Mouse (Mus musculus) erythroblast, embryonic 14.5 days (primary cell): ENCODE data around the gene Slamf6. TPM values are rescaled to one million over a fixed set of nuclear protein-coding genes. Genes with fewer than 3 reads are reported as not detected.

Source experiments
- H3K27me3 ChIP-seq: 2 replicates; pipeline ENCODE4 v1.6.1; 2012; ENCODE audit warnings: inconsistent platforms; ENCODE audit not compliant: control insufficient read depth
- H3K36me3 ChIP-seq: 2 replicates; pipeline ENCODE4 v1.6.1; 2012; ENCODE audit warnings: mild to moderate bottlenecking, inconsistent platforms; ENCODE audit not compliant: control insufficient read depth
- H3K4me1 ChIP-seq: 2 replicates; pipeline ENCODE4 v1.6.1; 2012; ENCODE audit warnings: inconsistent platforms; ENCODE audit not compliant: control insufficient read depth
- H3K4me3 ChIP-seq: replicated peaks from 2 replicates; pipeline ENCODE3; 2012; ENCODE audit warnings: moderate library complexity, mild to moderate bottlenecking, inconsistent platforms
- H3K9me3 ChIP-seq: 2 replicates; pipeline ENCODE4 v1.6.1; 2012; ENCODE audit warnings: low read length, inconsistent platforms, mixed read lengths; ENCODE audit not compliant: control insufficient read depth
- GATA1 ChIP-seq: IDR thresholded peaks from 2 replicates; pipeline ENCODE4 v1.6.1; 2012; ENCODE audit warnings: low read length, inconsistent platforms, mixed read lengths
- TAL1 ChIP-seq: IDR thresholded peaks from 3 replicates; pipeline ENCODE4 v1.6.1; 2012; ENCODE audit warnings: low read length, inconsistent platforms, mixed read lengths
- polyA plus RNA-seq: library from polyadenylated mRNA; stranded (reverse); fragments of >175 nt; gene quantifications from 2 replicates; pipeline ENCODE4 v1.2.3, GENCODE M21; 2012

The Slamf6 gene
- polyA plus RNA-seq, 1 experiment, result 0.01 TPM

DNA sequence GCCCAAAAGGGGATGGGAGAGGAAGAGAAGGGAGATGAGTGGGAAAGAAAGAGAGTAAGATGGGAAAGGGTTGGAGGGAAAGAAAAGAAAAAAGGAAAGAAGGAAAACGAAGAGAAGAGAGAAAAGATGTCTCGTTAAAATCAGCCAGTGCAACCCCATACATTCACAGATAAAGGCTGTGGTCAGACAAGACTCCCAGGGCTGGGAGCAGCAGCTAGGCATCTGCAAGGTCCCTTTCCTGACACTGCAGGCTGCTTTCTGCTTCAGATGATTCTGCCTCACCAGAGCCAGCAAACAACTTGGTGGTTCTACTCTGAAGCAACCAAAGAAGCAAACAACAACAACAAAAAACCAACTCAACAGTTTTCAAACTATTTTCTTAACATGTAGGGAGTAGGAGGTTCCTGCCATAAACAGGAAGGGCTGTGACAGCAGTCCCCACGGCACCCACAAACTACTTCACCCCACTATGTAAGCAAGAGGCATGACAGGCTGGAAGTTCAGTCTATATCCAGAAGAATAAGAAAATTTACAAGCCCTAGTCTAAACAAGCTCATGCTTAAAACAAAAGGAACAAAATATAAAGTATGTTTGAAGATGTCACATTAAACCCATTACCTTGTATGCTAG is 66.2 kb downstream of the Slamf6 start:
- no peak overlapping the region for H3K4me3 ChIP-seq
- H3K36me3 ChIP-seq, result no peaks in the 10 kb centered on the region
- H3K27me3 ChIP-seq, result no peaks in the 10 kb centered on the region
- TF ChIP-seq GATA1 (no peak), TAL1 (no peak)
- no peaks in the 10 kb centered on the region for H3K4me1 ChIP-seq
- no peaks in the 10 kb centered on the region for H3K9me3 ChIP-seq

DNA sequence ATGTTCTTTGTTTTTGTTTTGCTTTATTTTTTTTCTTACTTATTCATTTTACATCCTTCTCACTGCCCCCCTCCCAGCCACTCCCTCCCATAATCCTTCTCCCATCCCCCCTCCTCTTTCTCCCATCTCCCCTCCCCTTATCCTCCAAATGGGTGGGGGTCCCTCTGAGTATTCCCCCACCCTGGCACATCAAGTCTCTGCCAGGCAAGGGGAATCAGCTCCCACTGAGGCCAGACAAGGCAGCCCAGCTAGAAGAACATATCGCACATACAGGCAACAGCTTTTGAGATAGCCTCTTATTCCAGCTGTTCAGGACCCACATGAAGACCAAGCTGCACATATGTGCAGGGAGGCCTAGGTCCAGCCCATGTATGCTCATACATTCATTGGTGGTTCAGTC is 66.8 kb downstream of the Slamf6 start:
- Histone ChIP-seq H3K4me1 (no peaks in the 10 kb centered on the region), H3K27me3 (no peaks in the 10 kb centered on the region), H3K9me3 (no peaks in the 10 kb centered on the region), H3K36me3 (no peaks in the 10 kb centered on the region), H3K4me3 (no peak overlapping the region)
- TF ChIP-seq GATA1 (no peak), TAL1 (no peak)

DNA sequence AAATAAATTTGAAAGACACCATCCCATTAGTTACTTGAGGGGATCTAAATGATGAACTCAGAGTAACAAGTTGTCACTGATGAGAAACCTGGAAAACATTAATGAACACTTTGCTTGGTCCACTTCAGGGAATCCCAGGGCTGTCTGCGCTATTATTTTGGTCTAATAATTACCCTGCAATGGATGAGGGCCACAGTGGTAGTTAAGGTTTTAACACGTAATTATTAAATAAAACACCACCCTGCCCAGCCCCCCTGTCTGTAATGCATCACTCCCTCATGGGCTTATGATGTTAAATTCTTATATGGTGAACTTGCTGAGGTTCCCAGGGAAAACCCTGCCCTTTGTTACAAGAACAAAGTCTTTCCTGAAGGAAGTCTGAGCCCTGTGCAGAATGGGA is 74.6 kb downstream of the Slamf6 start:
- TF ChIP-seq GATA1 (no peak), TAL1 (no peak)
- no peaks in the 10 kb centered on the region for H3K27me3 ChIP-seq
- no peaks in the 10 kb centered on the region for H3K4me1 ChIP-seq
- H3K4me3 ChIP-seq, result no peak overlapping the region
- H3K36me3 ChIP-seq, result no peaks in the 10 kb centered on the region
- no peaks in the 10 kb centered on the region for H3K9me3 ChIP-seq

DNA sequence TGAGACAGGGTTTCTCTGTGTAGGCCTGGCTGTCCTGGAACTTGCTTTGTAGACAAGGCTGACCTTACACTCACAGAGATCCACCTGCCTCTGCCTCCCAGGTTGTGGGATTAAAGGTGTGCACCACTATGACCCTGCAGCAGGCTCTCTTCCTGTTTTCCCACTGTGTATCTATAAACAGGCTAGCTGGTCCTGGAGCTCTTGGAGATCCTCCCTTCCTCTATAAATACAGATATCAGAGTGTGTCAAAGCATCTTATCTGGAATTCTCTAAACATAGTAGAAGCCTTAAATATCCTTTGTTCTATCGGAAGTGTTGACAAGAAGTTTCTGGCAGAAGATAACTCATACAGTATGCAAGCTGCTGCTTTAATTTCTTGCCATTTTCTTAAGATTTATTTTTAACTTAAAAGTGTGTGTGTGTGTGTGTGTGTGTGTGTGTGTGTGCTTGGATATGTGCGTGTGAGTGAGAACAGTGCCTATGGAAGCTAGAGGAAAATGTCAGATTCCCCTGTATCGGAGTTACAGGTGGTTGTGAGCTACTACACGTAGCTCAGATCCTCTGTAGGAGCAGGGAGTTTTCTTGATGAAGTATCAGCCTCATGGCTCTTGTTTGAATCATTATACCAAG is 75.7 kb downstream of the Slamf6 start:
- H3K36me3 ChIP-seq, result no peaks in the 10 kb centered on the region
- H3K9me3 ChIP-seq, result no peaks in the 10 kb centered on the region
- H3K4me1 ChIP-seq, result no peaks in the 10 kb centered on the region
- H3K27me3 ChIP-seq, result no peaks in the 10 kb centered on the region
- no peak overlapping the region for H3K4me3 ChIP-seq
- TF ChIP-seq TAL1 (no peak), GATA1 (no peak)

DNA sequence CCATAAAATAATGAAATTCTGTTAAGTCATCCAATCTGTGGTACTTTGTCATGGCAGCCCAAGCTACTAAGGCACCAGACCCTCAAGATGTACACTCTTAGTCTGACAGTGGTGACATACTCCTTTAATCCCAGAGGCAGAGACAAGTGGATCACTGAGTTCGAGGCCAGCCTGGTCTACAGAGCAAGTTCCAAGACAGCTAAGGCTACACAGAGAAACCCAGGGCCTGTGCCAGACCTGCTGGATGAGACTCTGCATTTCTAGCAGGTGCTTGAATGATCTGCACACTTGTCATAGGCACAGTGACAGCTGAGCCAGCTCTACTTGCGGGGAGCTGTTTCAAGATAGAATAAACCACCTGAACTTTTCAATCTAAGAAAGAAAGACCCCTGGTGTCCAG is 77.2 kb downstream of the Slamf6 start:
- Histone ChIP-seq H3K4me3 (no peak overlapping the region), H3K9me3 (no peaks in the 10 kb centered on the region), H3K36me3 (no peaks in the 10 kb centered on the region), H3K27me3 (no peaks in the 10 kb centered on the region), H3K4me1 (no peaks in the 10 kb centered on the region)
- TF ChIP-seq GATA1, result no peak
- no peak for TF ChIP-seq TAL1

DNA sequence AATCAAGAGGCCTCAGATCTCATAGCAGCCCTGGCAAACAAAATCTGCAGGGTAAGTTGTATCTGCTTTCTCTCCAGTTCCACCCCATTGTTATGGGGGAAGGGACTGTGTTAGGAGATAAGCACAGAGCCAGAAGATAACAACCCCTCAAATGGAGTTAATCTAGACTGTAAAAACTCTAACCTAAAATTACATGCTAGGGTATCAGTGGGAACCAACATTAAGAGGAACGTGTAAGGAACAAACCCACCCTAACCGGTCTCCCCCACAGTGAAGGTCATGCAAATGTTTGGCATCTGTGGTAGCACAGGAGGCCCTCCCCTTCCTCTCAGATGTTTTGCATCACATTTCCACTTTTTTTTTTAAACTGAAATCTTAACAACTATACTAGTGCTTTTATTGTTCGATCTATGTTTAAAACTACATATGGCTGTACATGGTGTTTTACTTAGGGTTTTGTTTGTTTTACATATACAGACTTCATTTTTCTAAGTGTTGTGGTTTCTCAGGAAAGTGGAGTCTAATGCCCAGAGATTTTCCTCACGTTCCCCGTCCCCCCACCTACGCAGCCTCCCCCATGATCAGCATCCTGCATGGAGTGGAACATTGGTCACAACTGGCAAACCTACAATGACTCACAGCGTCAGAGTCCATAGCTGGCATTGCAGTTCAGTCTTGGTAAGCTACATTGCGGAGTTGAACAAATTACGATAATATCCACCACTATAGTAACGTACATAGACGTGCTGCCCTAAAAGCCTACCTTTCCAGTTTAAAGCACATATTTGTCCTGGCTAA is 77.8 kb downstream of the Slamf6 start:
- H3K36me3 ChIP-seq, result no peaks in the 10 kb centered on the region
- no peaks in the 10 kb centered on the region for H3K9me3 ChIP-seq
- TF ChIP-seq GATA1, result no peak
- no peak for TF ChIP-seq TAL1
- no peaks in the 10 kb centered on the region for H3K27me3 ChIP-seq
- H3K4me1 ChIP-seq, result no peaks in the 10 kb centered on the region
- H3K4me3 ChIP-seq, result no peak overlapping the region

DNA sequence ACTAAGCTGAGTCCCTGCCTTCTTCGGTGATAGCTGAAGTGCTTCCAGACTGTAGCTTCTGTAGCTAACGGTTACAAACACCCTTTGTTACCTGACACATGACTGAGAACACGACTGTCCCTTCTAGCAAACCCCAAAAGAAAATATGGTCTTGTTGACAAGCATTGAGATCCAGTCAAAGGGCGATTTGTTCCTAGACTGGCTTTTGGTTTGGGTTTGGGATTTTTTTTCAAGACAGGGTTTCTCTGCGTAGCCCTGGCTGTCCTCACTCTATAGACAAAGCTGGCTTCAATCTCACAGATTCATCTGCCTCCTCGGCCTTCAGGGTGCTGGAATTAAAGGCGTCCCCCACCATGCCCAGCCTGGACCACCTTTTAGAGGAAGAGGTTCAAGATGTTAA is 79.4 kb downstream of the Slamf6 start:
- Histone ChIP-seq H3K36me3 (no peaks in the 10 kb centered on the region), H3K9me3 (no peaks in the 10 kb centered on the region), H3K4me3 (no peak overlapping the region), H3K27me3 (no peaks in the 10 kb centered on the region), H3K4me1 (no peaks in the 10 kb centered on the region)
- TF ChIP-seq GATA1, result no peak
- TF ChIP-seq TAL1, result no peak

DNA sequence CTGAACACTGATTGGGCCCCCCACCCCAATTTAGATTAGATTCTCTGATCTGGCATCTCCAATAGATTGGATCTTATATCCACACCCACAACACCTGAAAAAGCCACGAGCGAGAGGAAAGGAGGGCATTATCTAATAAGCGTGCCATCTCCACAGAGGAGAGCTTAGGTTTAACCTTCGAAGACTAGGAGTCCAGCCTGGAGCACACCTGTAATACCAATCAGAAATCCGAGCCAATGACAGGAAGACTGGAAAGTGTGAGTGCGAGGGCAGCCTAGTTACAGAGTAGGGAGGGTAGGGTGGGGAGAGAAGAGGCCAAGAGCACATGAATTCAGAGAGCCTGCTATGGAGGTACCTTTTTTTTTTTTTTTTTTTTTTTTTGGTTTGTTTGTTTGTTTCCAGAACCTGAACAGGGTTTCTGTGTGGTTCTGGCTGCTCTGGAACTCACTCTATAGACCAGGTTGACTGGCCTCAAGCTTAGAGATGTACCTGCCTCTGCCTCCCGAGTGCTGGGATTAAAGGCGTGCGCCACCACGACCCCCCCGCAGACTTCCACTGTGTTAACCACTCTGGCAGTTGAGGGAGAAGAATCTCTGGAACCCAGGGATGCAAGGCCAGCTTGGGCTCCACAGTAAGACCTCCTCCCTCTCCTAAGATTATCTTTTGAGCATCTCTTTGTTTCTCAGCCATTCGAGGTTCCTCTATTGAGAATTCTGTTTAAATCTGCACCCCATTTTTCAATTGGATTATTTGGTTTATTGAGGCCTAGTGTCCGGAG is 81.7 kb downstream of the Slamf6 start:
- no peaks in the 10 kb centered on the region for H3K4me1 ChIP-seq
- H3K27me3 ChIP-seq, result no peaks in the 10 kb centered on the region
- no peaks in the 10 kb centered on the region for H3K36me3 ChIP-seq
- no peak overlapping the region for H3K4me3 ChIP-seq
- TF ChIP-seq GATA1, result no peak
- TF ChIP-seq TAL1, result no peak
- H3K9me3 ChIP-seq, result no peaks in the 10 kb centered on the region

DNA sequence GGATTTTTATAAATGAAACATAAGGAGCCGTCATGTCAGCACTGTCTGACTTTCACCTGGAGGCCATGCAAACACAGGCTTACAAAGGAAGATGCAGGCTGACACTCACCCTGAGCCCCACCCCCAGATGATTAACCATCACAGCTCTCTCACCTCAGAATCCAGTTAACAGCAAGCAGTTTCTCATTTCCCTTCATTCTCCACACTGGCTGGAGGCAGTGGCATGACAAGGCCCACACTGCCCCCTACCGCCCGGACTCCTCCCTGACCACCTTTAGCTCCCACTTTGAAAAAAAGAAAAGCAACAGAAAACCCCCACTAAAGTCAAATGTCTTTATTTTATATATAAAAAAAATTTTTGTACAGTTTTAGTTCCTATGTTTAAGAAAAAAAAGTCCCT is 83.3 kb downstream of the Slamf6 start:
- H3K27me3 ChIP-seq, result no peaks in the 10 kb centered on the region
- TF ChIP-seq GATA1 (no peak), TAL1 (no peak)

More for the DNA sequence above, 83.3 kb downstream of the Slamf6 start:
- Histone ChIP-seq H3K9me3 (no peaks in the 10 kb centered on the region), H3K36me3 (no peaks in the 10 kb centered on the region), H3K4me1 (no peaks in the 10 kb centered on the region), H3K4me3 (no peak overlapping the region)
